Mouse (Mus musculus) left cerebral cortex, postnatal 10 days (tissue): Measurements from ENCODE around the gene Srgap2. TPM values are rescaled to one million over a fixed set of nuclear protein-coding genes. Genes with fewer than 3 reads are reported as not detected.

Experiments
- DNase-seq, 2 experiments: peaks; one replicate each; pipeline ENCODE4 v3.0.0; 2021 to 2022; ENCODE audit warnings: low spot score in 2 of 2, mixed read lengths in 1 of 2; ENCODE audit errors: extremely low spot score in 1 of 2
- intact Hi-C: fragments of 180-260 bp; cut with DNase I; formaldehyde crosslinking; loops from one replicate; pipeline ENCODE4 v1.15.1; 2025
- microRNA-seq: library from miRNA; unstranded; fragments of <30 nt; microRNA quantifications from one replicate; pipeline ENCODE4 v1.2.0, GENCODE M21; 2022
- total RNA-seq, 2 experiments: library from RNA; stranded (reverse); gene quantifications; 2 replicates each; pipeline ENCODE4 v1.2.3; 2021

The Srgap2 gene
- total RNA-seq, 2 experiments from 2014 or later = 137 TPM

DNA sequence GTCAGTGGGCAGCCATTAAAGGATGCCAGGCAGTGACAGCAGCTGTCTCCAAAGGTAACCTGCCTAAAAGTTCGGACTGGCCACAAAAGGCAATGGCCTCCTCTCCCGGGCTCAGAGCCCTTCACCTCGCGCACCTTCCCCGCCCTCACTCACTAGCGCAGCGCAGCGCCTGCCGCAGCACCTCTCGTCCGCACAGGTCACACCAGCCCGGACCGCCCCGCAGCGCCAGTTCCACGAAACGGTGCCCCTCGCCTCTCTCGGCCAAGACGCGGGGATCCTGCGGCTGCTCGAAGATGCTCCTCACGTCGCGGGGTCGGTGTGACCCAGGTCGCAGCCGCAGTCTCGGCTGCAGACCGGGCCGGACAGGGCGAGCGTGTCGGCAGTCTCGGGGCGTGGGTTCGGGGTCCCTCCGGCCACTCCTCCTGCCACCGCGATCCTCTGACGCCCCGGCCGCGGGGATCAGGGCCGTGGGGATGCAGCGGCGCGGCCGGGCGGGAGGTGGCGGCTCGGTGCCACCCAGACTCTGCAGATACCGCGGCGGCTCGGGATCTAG is 282.5 kb downstream of the Srgap2 start:
- intact Hi-C loops = loop anchor here (5.0 kb wide), 1 partner anchor 127 kb away; no protein-coding TSS in a partner anchor
- no peak for DNase-seq

GRCm38 (mm10) chr1:131242956-131243355 is 284.2 kb downstream of the Srgap2 start:
- intact Hi-C loops = no loop called here

GRCm38 (mm10) chr1:131239576-131240193 is 287.5 kb downstream of the Srgap2 start:
- DNase-seq = no peak
- intact Hi-C loops = no loop called here

More at GRCm38 (mm10) chr1:131242956-131243355, 284.2 kb downstream of the Srgap2 start:
- no peak for DNase-seq

GRCm38 (mm10) chr1:131238931-131239381 is 288.2 kb downstream of the Srgap2 start:
- peak in 1 of 2 experiments; percentile 70 for DNase-seq
- intact Hi-C loops = no loop called here

GRCm38 (mm10) chr1:131236077-131236476 is 291.1 kb downstream of the Srgap2 start:
- no peak for DNase-seq
- intact Hi-C loops = no loop called here

Small RNA genes lying within 50 kb of the gene (microRNA-seq; reads per million reads assigned to microRNA genes)
- not detected for gene Gm24273

Other genes with a start within 250 kb of the Srgap2 start
- 1 to 10 TPM; 1.8 to 2.2 TPM for gene Ikbke, start 247.7 kb downstream of the Srgap2 start, total RNA-seq
- 1 to 10 TPM; 1.4 to 1.7 TPM for gene Fam72a, start 551 bp upstream of the Srgap2 start, total RNA-seq
- gene Avpr1b, start 71.9 kb upstream of the Srgap2 start, total RNA-seq = under 1 TPM in 1 of 2 experiments, not detected in 1; 0.17 TPM
- gene Ctse, start 111.0 kb upstream of the Srgap2 start, total RNA-seq = under 1 TPM in 1 of 2 experiments, not detected in 1; 0.22 TPM
- 1 to 10 TPM; 2.3 to 2.4 TPM for gene Rab7b, start 161.3 kb upstream of the Srgap2 start, total RNA-seq
- under 1 TPM; 0.18 to 0.24 TPM for gene Slc26a9, start 216.7 kb upstream of the Srgap2 start, total RNA-seq